In the genomic region with DNA sequence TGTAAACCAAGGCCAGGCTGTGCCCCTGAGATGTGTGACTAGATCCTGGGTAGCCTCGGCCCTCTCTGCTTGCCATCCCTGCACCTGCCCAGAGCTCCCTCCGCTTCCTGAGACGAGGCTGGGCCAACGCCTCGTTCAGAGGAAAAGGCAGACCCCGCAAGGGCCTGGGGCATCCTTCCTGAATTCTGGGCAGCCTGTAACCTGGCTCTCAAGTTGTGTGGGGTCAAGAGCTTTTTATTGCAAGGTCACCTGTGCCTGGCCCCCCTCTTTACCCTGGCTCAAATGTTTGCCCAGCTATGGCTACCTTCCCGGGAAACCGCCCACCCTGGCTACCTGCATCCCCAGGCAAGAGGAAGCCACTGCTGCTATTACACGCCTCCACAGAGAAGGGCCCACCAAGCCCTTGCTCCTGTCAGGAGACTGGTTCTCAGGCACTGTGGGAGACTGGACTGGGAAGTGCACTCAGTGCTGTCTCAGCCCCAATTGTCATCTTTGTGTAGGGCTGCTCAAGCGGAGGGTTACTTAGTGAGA, we compare ENCODE assay signal across 8 mouse cellular contexts. TPM values are rescaled to one million over a fixed set of nuclear protein-coding genes. Genes with fewer than 3 reads are reported as not detected.
DNase-seq lines count a peak whose midpoint lies in the region; ATAC-seq lines count a peak whose summit lies in the region.

No protein-coding gene starts in this region.

- peak; percentile 21 for ATAC-seq in lung, embryonic 16.5 days (ENCODE audit: low read depth)
- ATAC-seq in hindbrain, embryonic 11.5 days (ENCODE audit: low FRiP score), result peak; percentile 47
- no peak for ATAC-seq in liver, embryonic 16.5 days (ENCODE audit: low read depth)

- H3K9ac ChIP-seq in lung, embryonic 16.5 days (ENCODE audit: low read length), result peak overlapping the region; percentile 83
- peak overlapping the region; percentile 86 for H3K9ac ChIP-seq in hindbrain, embryonic 11.5 days (ENCODE audit: low read depth, low read length)
- H3K9ac ChIP-seq in liver, embryonic 16.5 days (ENCODE audit: low read depth, low read length), result peak overlapping the region; percentile 72

- H3K27ac ChIP-seq in lung, embryonic 16.5 days (ENCODE audit: low read length), result peak overlapping the region; percentile 93
- H3K27ac ChIP-seq in embryonic facial prominence, embryonic 10.5 days (replicated peaks), result peak overlapping the region; percentile 93
- H3K27ac ChIP-seq in hindbrain, embryonic 11.5 days (ENCODE audit: low read depth, low read length), result peak overlapping the region; percentile 68
- peak overlapping the region; percentile 89 for H3K27ac ChIP-seq in liver, embryonic 16.5 days (ENCODE audit: low read length)

- no peak for DNase-seq in lung, postnatal 36 days
- no peak for DNase-seq in embryonic facial prominence, embryonic 10.5 days (ENCODE audit: low spot score)
- DNase-seq in hindbrain, embryonic 11.5 days (ENCODE audit: low spot score), result peak; percentile 19
- DNase-seq in thymus, postnatal 14 days, result peak; percentile 41
- no peak for DNase-seq in right cerebral cortex, postnatal 36 days (ENCODE audit: low spot score in 2 of 2)
- DNase-seq in gastrocnemius, postnatal 4 days (ENCODE audit: low spot score in 2 of 2), result no peak

- H3K27me3 ChIP-seq in lung, embryonic 16.5 days (ENCODE audit: control insufficient read depth, insufficient read depth, low read depth, low read length), result no peaks in the 10 kb centered on the region
- H3K27me3 ChIP-seq in embryonic facial prominence, embryonic 10.5 days (replicated peaks; ENCODE audit: low read depth, poor library complexity, severe bottlenecking), result no peaks in the 10 kb centered on the region
- no peaks in the 10 kb centered on the region for H3K27me3 ChIP-seq in hindbrain, embryonic 11.5 days (ENCODE audit: control insufficient read depth, insufficient read depth, low read length)
- no peaks in the 10 kb centered on the region for H3K27me3 ChIP-seq in liver, embryonic 16.5 days (ENCODE audit: control insufficient read depth, insufficient read depth, low read depth, low read length)

- WGBS in lung, embryonic 16.5 days, result 29% methylated on average over 10 of the region's 10 CpGs
- 30% methylated on average over 10 of the region's 10 CpGs for WGBS in embryonic facial prominence, embryonic 10.5 days
- 30% methylated on average over 10 of the region's 10 CpGs for WGBS in hindbrain, embryonic 11.5 days
- 28% methylated on average over 10 of the region's 10 CpGs for WGBS in liver, embryonic 16.5 days (ENCODE audit: insufficient replicate concordance)

- peaks cover 19% of the 10 kb centered on the region for H3K4me1 ChIP-seq in lung, embryonic 16.5 days (replicated peaks; ENCODE audit: control insufficient read depth, insufficient read depth, low read length)
- H3K4me1 ChIP-seq in embryonic facial prominence, embryonic 10.5 days, result peaks cover 35% of the 10 kb centered on the region
- H3K4me1 ChIP-seq in hindbrain, embryonic 11.5 days (replicated peaks; ENCODE audit: control insufficient read depth, insufficient read depth, low read length), result peaks cover 3% of the 10 kb centered on the region; the same call in 1 of the 2 replicates
- H3K4me1 ChIP-seq in liver, embryonic 16.5 days (ENCODE audit: control insufficient read depth, low read depth, low read length), result peaks cover 32% of the 10 kb centered on the region

- H3K9me3 ChIP-seq in lung, embryonic 16.5 days (ENCODE audit: control insufficient read depth, low read length), result no peaks in the 10 kb centered on the region
- no peaks in the 10 kb centered on the region for H3K9me3 ChIP-seq in embryonic facial prominence, embryonic 10.5 days
- H3K9me3 ChIP-seq in hindbrain, embryonic 11.5 days (ENCODE audit: control insufficient read depth, low read length), result no peaks in the 10 kb centered on the region
- no peaks in the 10 kb centered on the region for H3K9me3 ChIP-seq in liver, embryonic 16.5 days (replicated peaks; ENCODE audit: control insufficient read depth, low read length)

- peak overlapping the region; percentile 92 for H3K4me2 ChIP-seq in lung, embryonic 16.5 days (ENCODE audit: low read depth, low read length)
- peak overlapping the region; percentile 83 for H3K4me2 ChIP-seq in hindbrain, embryonic 11.5 days (replicated peaks; ENCODE audit: low read depth, low read length)
- H3K4me2 ChIP-seq in liver, embryonic 16.5 days (ENCODE audit: low read depth, low read length), result peak overlapping the region; percentile 86

- peaks cover under 1% of the 10 kb centered on the region; the same call in 1 of the 2 replicates for H3K36me3 ChIP-seq in lung, embryonic 16.5 days (ENCODE audit: control insufficient read depth, insufficient read depth, low read length)
- peaks cover 13% of the 10 kb centered on the region for H3K36me3 ChIP-seq in embryonic facial prominence, embryonic 10.5 days (replicated peaks)
- H3K36me3 ChIP-seq in hindbrain, embryonic 11.5 days (ENCODE audit: control insufficient read depth, insufficient read depth, low read length), result no peaks in the 10 kb centered on the region
- peaks cover 9% of the 10 kb centered on the region for H3K36me3 ChIP-seq in liver, embryonic 16.5 days (ENCODE audit: control insufficient read depth, insufficient read depth)

- H3K4me3 ChIP-seq in lung, embryonic 16.5 days (ENCODE audit: low read length), result peak overlapping the region; percentile 62
- peak overlapping the region; percentile 68 for H3K4me3 ChIP-seq in embryonic facial prominence, embryonic 10.5 days
- peak overlapping the region; percentile 46 for H3K4me3 ChIP-seq in hindbrain, embryonic 11.5 days (ENCODE audit: low read depth, low read length)
- peak overlapping the region; percentile 72 for H3K4me3 ChIP-seq in liver, embryonic 16.5 days (ENCODE audit: low read depth, low read length)

RNA-seq across cellular contexts. Expression of a gene that starts 1.9 kb away (rescaled TPM):
- polyA plus RNA-seq in lung, embryonic 16.5 days (2015; fragmentation: Nextera tagmentation; extraction: Ambion mirVana), result 9.5 and 9.6 TPM in 2 replicates
- 14.6 and 15.6 TPM in 2 replicates for polyA plus RNA-seq in embryonic facial prominence, embryonic 10.5 days (2016; fragmentation: Nextera tagmentation; extraction: Ambion mirVana)
- polyA plus RNA-seq in hindbrain, embryonic 11.5 days (2014; fragmentation: Nextera tagmentation; extraction: Ambion mirVana), result 5.7 and 6.2 TPM in 2 replicates
- polyA plus RNA-seq in liver, embryonic 16.5 days (2015; fragmentation: Nextera tagmentation; extraction: Ambion mirVana), result 17.9 and 19.7 TPM in 2 replicates
- total RNA-seq in gastrocnemius, postnatal 4 days (2021), result 10 to 100 TPM in 1 of 2 experiments, 1 to 10 TPM in 1; 10.0 to 12.5 TPM

RNA-seq across cellular contexts. Expression of a gene that starts 26.1 kb away (rescaled TPM):
- polyA plus RNA-seq in lung, embryonic 16.5 days (2015; fragmentation: Nextera tagmentation; extraction: Ambion mirVana), result 2.9 and 3.3 TPM in 2 replicates
- 1.7 and 2.0 TPM in 2 replicates for polyA plus RNA-seq in embryonic facial prominence, embryonic 10.5 days (2016; fragmentation: Nextera tagmentation; extraction: Ambion mirVana)
- 1.7 and 2.1 TPM in 2 replicates for polyA plus RNA-seq in hindbrain, embryonic 11.5 days (2014; fragmentation: Nextera tagmentation; extraction: Ambion mirVana)
- 11.6 and 12.0 TPM in 2 replicates for polyA plus RNA-seq in liver, embryonic 16.5 days (2015; fragmentation: Nextera tagmentation; extraction: Ambion mirVana)
- 1 to 10 TPM; 2.3 to 2.6 TPM for total RNA-seq in gastrocnemius, postnatal 4 days (2021)

RNA-seq across cellular contexts. Expression of a gene that starts 32.5 kb away (rescaled TPM):
- 41.5 and 63.9 TPM in 2 replicates for polyA plus RNA-seq in lung, embryonic 16.5 days (2015; fragmentation: Nextera tagmentation; extraction: Ambion mirVana)
- not detected in 2 replicates for polyA plus RNA-seq in embryonic facial prominence, embryonic 10.5 days (2016; fragmentation: Nextera tagmentation; extraction: Ambion mirVana)
- polyA plus RNA-seq in hindbrain, embryonic 11.5 days (2014; fragmentation: Nextera tagmentation; extraction: Ambion mirVana), result not detected in 2 replicates
- not detected in 2 replicates for polyA plus RNA-seq in liver, embryonic 16.5 days (2015; fragmentation: Nextera tagmentation; extraction: Ambion mirVana)
- not detected for total RNA-seq in gastrocnemius, postnatal 4 days (2021)

RNA-seq across cellular contexts. Expression of a gene that starts 37.8 kb away (rescaled TPM):
- polyA plus RNA-seq in lung, embryonic 16.5 days (2015; fragmentation: Nextera tagmentation; extraction: Ambion mirVana), result 33.6 and 35.7 TPM in 2 replicates
- polyA plus RNA-seq in embryonic facial prominence, embryonic 10.5 days (2016; fragmentation: Nextera tagmentation; extraction: Ambion mirVana), result 21.2 and 22.8 TPM in 2 replicates
- polyA plus RNA-seq in hindbrain, embryonic 11.5 days (2014; fragmentation: Nextera tagmentation; extraction: Ambion mirVana), result 24.8 and 31.8 TPM in 2 replicates
- 4.6 and 5.0 TPM in 2 replicates for polyA plus RNA-seq in liver, embryonic 16.5 days (2015; fragmentation: Nextera tagmentation; extraction: Ambion mirVana)
- 10 to 100 TPM; 12.8 to 18.1 TPM for total RNA-seq in gastrocnemius, postnatal 4 days (2021)

Comparison
In these comparisons a context has a peak if more than half of its experiments do, and no peak if none do; other contexts are left out.
1. DNase-seq: peak in hindbrain, embryonic 11.5 days (single experiment) and thymus, postnatal 14 days (single experiment); none in lung, postnatal 36 days (single experiment), embryonic facial prominence, embryonic 10.5 days (single experiment), right cerebral cortex, postnatal 36 days (0 of 2) and gastrocnemius, postnatal 4 days (0 of 2).
2. RNA of a gene that starts 32.5 kb away (polyA plus RNA-seq): 41.5 to 63.9 TPM in lung, embryonic 16.5 days; not detected in embryonic facial prominence, embryonic 10.5 days, not detected in hindbrain, embryonic 11.5 days and not detected in liver, embryonic 16.5 days; every median in the first group is over 10 times any median in the second.
3. Peak in every context shown above with its lines, with median percentiles within 50 percentile points of each other: H3K27ac ChIP-seq, H3K4me2 ChIP-seq, H3K4me3 ChIP-seq and H3K9ac ChIP-seq.